Mouse (Mus musculus) testis, adult 2 months (tissue): ENCODE results near the gene Gm26620.

Experiments
- CTCF ChIP-seq: fragments of 200-500 bp; IDR thresholded peaks from 2 replicates; pipeline ENCODE4 v1.5.1; 2012; ENCODE audit warnings: low read depth, mild to moderate bottlenecking, inconsistent platforms, low read length, moderate library complexity; ENCODE audit not compliant: control insufficient read depth, insufficient read depth, insufficient replicate concordance
- POLR2A ChIP-seq: fragments of 200-500 bp; IDR thresholded peaks from 2 replicates; pipeline ENCODE4 v1.6.1; 2012; ENCODE audit warnings: low read depth, mild to moderate bottlenecking, inconsistent platforms, low read length, moderate library complexity; ENCODE audit not compliant: control insufficient read depth

DNA sequence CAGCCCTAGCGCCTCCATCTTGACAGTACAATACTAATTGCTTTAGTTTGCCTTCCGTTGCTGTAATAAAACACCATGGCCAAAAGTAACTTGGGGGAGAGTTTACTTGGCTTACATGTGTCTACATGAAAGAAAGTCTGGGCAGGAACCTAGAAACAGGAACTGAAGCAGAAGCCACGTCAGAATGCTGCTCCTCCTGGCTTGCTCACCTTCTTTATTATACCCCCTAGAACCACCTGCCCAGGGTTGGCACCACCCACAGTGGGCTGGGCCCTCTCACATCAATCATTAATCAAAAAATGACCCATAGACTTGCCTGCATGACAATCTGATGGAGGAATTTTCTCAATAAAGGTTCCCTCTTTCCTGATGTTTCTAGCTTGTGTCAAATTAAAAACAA, 20.1 kb upstream of the Gm26620 start:
- no peak for TF ChIP-seq POLR2A
- no peak for TF ChIP-seq CTCF
